Mouse (Mus musculus): ENCODE measurements at regions not wholly inside any gene's neighbourhood (a gene's known extent, or its start where the extent isn't known, plus 50 kb on each side); places are given as distances from the start of the nearest gene placed in this dataset.
A peak's percentile ranks its signal among the peaks of the same experiment; 100 is the strongest.
"Not testable (repeated sequence)": the region's sequence is repeated elsewhere in the genome, so short reads cannot be mapped to it uniquely, and the experiment has no call there.

GRCm38 (mm10) chr10:20891426-20891825 lies 60.9 kb upstream of the Ahi1 start:
- ATAC-seq (replicated peaks; ENCODE audit: low read depth, poor library complexity, severe bottlenecking) = no peak

DNA sequence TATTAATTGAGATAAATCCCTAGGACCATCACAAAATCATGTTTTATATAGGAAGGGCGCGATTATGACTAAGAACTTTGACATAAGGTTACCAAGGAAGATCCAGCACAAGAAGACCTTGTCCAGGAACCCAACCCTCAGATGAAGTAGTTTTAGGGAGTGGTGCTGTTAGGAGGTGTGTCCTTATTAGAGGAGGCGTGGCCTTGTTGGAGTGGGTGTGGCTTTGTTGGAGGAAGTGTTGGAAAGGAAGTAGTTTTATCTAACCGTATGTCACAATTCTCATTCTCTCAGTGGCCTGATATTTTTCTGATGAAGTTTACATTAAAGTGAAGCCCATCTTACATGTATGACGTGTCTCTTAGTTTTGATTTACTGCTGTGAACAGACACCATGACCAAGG lies 68.7 kb upstream of the Ahi1 start:
- ATAC-seq (replicated peaks; ENCODE audit: low read depth, poor library complexity, severe bottlenecking) = no peak

GRCm38 (mm10) chr10:20882599-20882998 lies 69.7 kb upstream of the Ahi1 start:
- ATAC-seq (replicated peaks; ENCODE audit: low read depth, poor library complexity, severe bottlenecking) = peak; percentile 89

DNA sequence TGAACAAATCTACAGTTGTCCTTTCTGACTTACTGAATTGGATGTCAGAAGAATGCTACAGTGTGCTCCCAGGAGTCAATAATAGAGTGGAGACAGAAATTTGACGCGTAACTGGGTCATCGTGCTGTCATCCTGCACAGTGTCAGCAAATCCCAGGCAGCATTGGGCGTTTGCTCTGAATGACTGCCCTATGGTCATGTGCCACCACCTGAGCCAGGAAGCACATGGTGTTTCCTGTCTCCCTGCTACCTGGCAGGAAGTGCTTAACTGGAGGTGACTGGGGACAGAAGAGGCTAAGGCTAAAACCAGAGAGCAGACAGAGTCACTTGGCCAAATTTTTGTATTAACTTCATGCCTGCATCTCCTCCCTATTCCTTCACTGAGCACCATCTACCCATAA lies 72.1 kb upstream of the Ahi1 start:
- ATAC-seq (replicated peaks; ENCODE audit: low read depth, poor library complexity, severe bottlenecking) = no peak

DNA sequence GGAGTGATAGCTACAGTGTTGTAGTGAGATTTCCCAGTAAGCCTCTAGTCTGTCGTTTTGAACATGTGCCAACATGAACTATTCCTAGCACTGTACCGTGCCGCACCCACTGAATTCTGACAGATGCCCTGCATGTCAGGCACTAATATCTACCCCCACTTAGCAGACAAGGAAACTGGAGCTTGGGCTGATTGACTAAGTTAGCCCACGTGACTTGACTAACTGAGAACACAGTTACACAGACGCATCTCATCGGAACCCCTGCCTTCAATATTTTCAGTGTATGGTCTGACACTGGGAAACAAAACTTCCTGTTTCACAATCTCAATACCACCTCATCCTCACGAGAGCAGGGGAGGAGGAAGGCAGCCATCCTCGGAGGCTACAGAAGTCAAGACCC lies 72.9 kb upstream of the Ahi1 start:
- peak; percentile 48 for ATAC-seq (replicated peaks; ENCODE audit: low read depth, poor library complexity, severe bottlenecking)

DNA sequence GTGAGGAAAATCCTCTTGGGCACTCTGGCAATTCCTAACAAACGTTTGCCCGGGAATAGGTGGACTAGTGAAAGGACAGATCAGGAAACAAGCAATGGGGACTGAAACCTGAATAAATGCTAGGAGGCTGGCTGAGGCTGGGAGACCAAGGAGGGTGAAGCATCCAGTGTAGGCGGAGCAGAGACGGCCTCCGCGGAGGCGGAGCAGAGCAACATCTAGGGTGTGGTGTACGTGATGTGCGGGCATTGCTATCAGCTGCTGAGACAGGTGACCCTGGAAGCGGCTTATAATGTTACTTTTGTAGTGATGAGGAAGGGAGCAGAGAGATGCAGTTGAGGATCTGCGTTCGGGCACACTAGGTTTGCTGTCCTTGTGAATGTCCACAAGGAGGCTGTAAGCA lies 85.3 kb upstream of the Ahi1 start:
- no peak for ATAC-seq (replicated peaks; ENCODE audit: low read depth, poor library complexity, severe bottlenecking)

DNA sequence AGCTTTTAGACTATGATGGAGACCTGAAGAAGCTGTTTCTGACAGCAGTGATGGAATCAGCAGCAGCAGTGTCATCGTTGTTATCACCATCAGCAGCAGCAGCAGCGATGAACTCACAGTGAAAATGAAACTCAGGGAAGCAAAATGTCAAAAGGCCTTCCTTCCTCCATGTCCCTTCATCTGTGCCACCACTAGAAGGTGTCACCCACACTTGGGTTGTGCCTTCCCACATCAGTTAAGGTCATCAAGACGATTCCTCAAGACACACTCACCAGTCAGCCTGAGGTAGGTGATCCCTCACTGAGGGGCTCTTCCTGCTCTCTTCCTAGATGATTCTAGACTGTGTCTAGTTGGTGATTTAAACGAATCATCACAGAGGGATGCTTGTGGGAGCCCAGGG lies 87.3 kb upstream of the Ahi1 start:
- ATAC-seq (replicated peaks; ENCODE audit: low read depth, poor library complexity, severe bottlenecking) = no peak

DNA sequence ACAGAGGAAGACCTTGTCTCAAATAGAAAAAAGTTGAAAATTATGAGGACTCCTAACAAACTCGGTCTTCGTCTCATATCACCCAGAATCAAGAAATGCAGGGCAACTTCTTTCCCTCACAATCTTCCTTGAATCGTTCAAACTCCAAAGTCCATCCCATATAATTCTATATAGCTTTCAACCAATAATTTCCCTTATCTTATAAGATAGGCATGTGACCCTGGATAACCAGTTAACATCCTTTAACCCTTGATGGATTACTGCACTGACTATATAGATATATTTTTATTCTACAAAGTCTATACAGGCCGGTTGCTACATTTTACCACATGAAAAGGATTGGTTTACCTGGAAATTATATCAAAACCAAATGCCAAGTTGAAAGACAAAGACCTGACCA lies 94.9 kb upstream of the Ahi1 start:
- no peak for ATAC-seq (replicated peaks; ENCODE audit: low read depth, poor library complexity, severe bottlenecking)

DNA sequence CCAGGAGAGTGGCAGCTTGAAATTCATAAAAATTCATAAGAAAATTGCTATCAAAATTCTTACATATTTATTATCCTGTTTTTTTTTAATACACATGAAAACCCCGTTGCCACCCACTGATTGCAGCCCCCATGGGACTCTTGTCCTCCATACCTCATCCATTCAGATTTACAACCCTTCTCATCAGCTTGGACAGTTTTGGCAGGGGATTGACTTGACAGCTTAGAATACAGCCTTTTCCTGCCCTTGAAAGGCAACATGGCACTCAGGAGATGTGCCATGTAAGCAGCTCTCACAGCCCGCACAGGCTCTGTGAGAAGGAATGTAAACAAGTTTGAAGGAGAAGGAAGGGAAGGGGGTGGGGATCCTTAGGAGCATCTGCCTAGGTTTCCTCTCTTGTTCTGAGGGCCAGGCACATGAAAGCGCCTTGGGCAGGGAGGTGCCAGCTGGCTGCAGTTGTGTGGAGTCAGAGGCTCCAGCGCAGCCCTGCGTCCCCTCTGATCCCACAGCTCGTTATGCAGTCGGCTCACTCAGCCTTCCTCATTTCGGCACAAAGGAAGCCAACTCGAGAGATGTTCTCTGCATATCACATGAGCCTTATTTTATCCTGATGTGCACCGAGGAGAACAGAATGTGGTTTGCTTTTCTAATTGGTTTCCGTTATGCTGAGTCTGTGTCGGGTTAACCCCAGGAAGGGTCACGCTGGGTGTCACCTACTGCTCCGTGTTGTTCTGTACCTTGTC lies 97.6 kb upstream of the Ahi1 start:
- peak; percentile 93 for ATAC-seq (replicated peaks; ENCODE audit: low read depth, poor library complexity, severe bottlenecking)

GRCm38 (mm10) chr10:20847287-20847686 lies 105.1 kb upstream of the Ahi1 start:
- ATAC-seq (replicated peaks; ENCODE audit: low read depth, poor library complexity, severe bottlenecking) = no peak

DNA sequence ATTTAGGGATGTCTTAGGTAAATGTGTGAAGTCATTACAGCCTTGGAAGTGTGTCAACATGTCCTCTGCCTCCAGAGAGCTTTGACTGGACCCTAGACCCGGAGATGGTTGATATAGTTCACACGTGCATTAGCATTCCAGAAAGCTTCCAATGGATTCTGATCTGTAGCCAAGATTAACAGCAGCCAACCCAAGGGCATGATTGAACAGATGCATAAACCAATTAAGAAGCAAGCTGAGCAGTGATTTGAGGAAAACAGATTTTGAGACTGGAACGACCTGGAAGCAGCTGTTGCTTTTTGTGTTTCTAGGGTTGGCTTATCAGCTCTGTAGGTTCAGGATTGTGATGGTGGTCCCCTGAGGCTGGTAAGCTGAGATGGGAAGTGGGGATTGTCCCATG lies 109.1 kb upstream of the Ahi1 start:
- ATAC-seq (replicated peaks; ENCODE audit: low read depth, poor library complexity, severe bottlenecking) = no peak

- ATAC-seq (replicated peaks; ENCODE audit: low read depth, poor library complexity, severe bottlenecking) = no peak
These were observed 110.2 kb upstream of the Ahi1 start for GRCm38 (mm10) chr10:20842131-20842530.

DNA sequence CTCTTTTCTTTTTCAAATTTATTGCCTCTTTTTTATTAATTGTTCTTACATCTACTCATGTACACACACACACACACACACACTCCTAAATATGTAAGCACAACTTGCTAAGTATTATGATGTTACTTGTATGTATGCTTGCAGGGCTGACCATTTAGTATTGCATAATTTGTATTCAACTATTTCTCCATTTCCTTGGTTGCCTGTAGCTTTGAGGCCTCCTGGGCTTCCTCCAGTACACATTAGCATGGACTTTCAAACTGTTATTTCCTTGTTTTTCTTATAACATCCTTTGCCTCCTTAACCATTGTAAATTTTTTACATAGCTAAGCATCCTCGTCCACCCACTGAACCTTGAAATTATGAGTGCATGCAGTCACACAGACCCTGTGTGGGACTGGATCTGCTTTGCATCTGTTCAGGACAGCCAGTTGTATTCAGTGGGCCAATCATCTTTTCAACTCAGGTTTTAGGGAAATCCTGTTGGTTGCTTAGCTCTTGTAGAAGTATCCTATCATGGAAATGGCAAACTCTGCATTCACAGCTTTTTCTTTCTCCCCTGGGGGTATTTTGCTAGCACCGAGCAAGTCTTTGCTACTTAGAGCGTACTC lies 110.8 kb upstream of the Ahi1 start:
- 0 out of 2 replicates have a peak, but pooled peaks have one; percentile 36 for ATAC-seq (replicated peaks; ENCODE audit: low read depth, poor library complexity, severe bottlenecking)

DNA sequence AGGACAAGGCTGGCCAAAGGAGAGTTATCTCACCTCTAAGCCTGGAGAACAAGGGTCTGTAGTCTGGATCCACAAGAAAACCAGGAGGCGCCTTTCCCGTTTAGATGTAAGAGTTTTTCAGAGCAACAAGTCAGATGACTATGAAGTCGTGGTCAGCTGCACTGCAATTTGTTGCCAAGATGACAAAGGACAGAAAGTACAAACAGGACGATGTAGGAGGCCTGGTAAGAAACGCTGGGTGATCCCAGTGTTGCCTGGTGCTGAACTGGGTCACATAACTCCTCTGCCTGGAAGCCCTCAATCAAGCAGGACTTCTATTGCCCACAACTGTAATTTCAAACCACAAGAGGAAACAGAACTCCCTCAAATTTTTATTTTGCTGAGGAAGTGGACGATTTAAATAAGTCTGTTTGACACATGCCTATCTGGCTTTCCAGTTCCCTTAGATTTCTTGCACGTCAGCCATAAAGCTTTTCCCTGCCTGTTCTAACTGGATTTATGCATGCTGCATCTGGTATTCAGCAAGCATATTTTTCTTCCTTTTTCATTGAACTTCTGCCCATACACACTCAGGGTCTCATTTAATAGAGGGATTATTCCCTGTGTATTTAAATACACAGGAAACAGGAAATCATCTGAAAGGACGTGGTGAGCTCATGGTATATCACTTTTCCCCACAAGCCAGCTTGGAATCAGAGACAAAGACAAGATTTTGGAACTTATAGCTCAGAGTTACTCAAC lies 113.5 kb upstream of the Ahi1 start:
- 0 out of 2 replicates have a peak, but pooled peaks have one; percentile 6 for ATAC-seq (replicated peaks; ENCODE audit: low read depth, poor library complexity, severe bottlenecking)

DNA sequence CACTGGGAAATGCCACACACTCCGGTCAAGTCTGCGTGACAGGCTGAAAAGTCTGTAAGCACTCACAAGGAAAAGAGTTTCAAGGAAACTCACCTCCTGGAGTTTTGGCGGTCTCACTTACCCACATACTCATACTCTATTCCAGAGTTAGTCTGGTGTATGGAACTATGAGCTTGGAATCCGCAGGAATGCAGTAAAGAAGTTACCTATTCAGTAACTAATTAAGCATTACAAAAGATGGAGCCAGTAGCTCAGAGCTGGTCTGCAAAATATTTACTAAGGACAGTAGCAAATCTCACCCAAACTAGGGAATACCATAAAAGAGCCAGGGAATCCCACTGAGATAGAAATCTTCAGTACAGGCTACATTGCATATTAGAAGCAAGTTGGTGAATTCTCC lies 111.9 kb upstream of the Pde7b start:
- not testable (repeated sequence) for ATAC-seq (replicated peaks; ENCODE audit: low read depth, poor library complexity, severe bottlenecking)

DNA sequence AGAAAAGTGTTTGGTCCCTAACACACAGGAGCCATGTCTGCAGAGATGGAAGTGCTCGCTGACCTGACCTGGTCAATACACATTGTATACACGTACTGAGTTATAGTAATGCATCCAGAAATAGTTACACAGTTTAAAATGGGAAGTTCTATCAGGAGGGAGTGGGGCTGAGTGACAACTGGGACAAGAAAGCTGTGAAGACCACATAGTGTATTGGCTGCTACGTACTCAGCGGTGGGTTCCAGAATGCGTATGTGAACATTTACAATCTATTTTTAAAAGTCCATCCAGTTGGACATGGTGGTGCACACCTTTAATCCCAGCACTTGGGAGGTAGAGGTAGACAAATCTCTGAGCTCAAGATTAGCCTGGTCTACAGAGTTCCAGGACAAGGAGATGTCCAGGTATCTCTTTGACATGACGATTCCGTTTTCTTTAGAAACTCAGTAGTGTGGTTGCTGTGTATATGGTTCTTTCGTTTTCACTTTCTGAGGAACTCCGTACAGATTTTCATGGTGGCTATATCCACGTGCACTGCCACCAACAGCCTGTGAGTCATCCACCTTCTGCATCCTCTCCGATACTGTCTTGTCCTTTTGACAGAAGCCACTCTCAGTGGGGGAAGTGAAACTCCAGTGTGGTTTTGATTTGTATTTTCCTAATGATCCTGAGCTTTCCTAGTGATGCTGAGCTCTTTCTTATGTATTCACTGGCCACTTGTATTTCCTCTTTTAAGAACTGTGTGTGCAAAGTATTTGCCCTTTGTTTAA lies 110.1 kb upstream of the Pde7b start:
- ATAC-seq (replicated peaks; ENCODE audit: low read depth, poor library complexity, severe bottlenecking) = peak; percentile 96

DNA sequence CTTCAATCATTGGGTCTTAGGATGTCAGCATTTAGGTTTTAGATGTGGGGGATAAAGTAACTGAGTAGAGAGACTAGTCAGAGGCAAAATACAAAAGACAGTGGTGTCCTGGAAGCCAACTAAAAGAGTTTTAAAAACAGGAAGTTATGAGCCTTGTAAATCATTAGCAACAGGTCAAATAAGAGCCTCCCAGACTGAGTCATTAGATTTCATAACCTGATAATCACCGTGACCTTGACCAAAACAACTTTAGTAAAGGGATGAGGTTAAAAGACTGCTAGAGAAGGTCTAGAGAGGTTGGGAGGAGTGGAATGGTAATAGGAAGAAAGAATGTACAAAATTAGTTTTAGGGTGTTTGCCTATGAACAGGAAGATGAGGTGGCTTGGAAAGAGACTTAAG lies 103.4 kb upstream of the Pde7b start:
- peak; percentile 45; the same call in 1 of the 2 replicates for ATAC-seq (replicated peaks; ENCODE audit: low read depth, poor library complexity, severe bottlenecking)

- ATAC-seq (replicated peaks; ENCODE audit: low read depth, poor library complexity, severe bottlenecking) = 0 out of 2 replicates have a peak, but pooled peaks have one; percentile 32
These were observed 102.6 kb upstream of the Pde7b start for GRCm38 (mm10) chr10:20827473-20827872.

DNA sequence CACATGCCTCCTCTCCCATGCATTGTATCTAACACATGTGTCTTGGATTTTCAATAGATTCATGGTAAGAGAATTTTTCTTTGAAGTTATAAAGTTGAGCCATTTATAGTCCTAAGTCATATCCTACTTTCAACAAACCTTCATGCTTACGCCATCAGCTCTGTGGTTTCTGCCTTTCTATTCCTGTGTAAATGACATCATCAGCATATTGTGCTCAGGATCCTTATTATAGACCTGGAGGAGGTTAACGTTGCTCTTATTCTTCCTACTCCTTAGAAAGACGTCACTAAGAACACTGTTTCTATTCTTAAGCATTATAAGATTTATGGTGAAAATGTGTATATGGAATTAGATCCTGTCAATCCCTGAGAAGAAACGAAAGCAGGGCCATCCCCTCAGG lies 93.7 kb upstream of the Pde7b start:
- 0 out of 2 replicates have a peak, but pooled peaks have one; percentile 18 for ATAC-seq (replicated peaks; ENCODE audit: low read depth, poor library complexity, severe bottlenecking)

DNA sequence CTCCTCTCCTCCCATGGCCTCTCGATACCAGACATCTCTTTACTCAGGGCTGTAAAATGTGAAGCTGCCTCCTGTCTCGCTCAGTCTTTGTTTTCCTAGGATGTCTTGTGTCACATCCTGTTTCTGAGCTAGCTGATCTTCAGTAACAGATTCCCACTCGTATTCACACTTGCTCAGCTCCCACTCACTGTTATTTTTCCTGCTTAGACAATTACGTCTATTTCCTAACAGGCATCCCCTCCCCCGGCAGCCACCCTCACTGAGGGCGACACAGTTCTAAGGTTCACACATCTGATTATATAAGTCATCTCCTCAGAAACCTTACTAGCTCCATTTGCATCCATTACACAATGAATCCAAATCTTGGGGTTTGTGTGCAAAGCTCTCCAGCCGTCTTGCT lies 74.9 kb upstream of the Pde7b start:
- no peak for ATAC-seq (replicated peaks; ENCODE audit: low read depth, poor library complexity, severe bottlenecking)

Data from common myeloid progenitor, adult 5-6 weeks (primary cell).